Mouse (Mus musculus): ENCODE results near the gene Inmt.

GRCm38 (mm10) chr6:55173171-55173570 lies 1.7 kb downstream of the Inmt start:
- TF ChIP-seq EP300 (optimal IDR thresholded peaks at IDR 0.05) = no peak
- no peak for TF ChIP-seq CTCF (IDR thresholded peaks at IDR 0.05; ENCODE audit: low read depth)

All from stomach, postnatal 0 days (tissue).